Mouse (Mus musculus): ENCODE measurements around the gene Sfxn3. TPM values are rescaled to one million over a fixed set of nuclear protein-coding genes. Genes with fewer than 3 reads are reported as not detected.

The Sfxn3 gene
- polyA plus RNA-seq, 1 experiment: 8.8 TPM

- H3K4me3 ChIP-seq (ENCODE audit: low read depth, low read length): no peak overlapping the region
- H3K27ac ChIP-seq (ENCODE audit: insufficient read depth, low read depth, low read length): no peak overlapping the region
- H3K27me3 ChIP-seq (ENCODE audit: control insufficient read depth, insufficient read depth, low read length): peaks cover 34% of the 10 kb centered on the region
- WGBS: 11% methylated on average over 21 of the region's 21 CpGs
- no peaks in the 10 kb centered on the region for H3K4me1 ChIP-seq (ENCODE audit: control insufficient read depth, insufficient read depth, insufficient read length, low read length)
- no peaks in the 10 kb centered on the region for H3K36me3 ChIP-seq (ENCODE audit: control insufficient read depth, insufficient read depth, low read length)
- TF ChIP-seq CTCF (IDR thresholded peaks at IDR 0.05; ENCODE audit: extremely low read depth, insufficient read length, insufficient replicate concordance, low read depth, low read length): no peak
- TF ChIP-seq POLR2A (IDR thresholded peaks at IDR 0.05; ENCODE audit: low read depth, low read length): no peak
Measured at GRCm38 (mm10) chr19:45065226-45065625, 17.9 kb downstream of the Sfxn3 start.

GRCm38 (mm10) chr19:45067170-45067569, 19.9 kb downstream of the Sfxn3 start:
- no peaks in the 10 kb centered on the region for H3K4me1 ChIP-seq (ENCODE audit: control insufficient read depth, insufficient read depth, insufficient read length, low read length)
- no peak overlapping the region for H3K27ac ChIP-seq (ENCODE audit: insufficient read depth, low read depth, low read length)
- WGBS: 21% methylated on average over 17 of the region's 17 CpGs
- TF ChIP-seq CTCF (IDR thresholded peaks at IDR 0.05; ENCODE audit: extremely low read depth, insufficient read length, insufficient replicate concordance, low read depth, low read length): no peak
- no peak for TF ChIP-seq POLR2A (IDR thresholded peaks at IDR 0.05; ENCODE audit: low read depth, low read length)
- H3K4me3 ChIP-seq (ENCODE audit: low read depth, low read length): no peak overlapping the region
- peaks cover 34% of the 10 kb centered on the region for H3K27me3 ChIP-seq (ENCODE audit: control insufficient read depth, insufficient read depth, low read length)
- no peaks in the 10 kb centered on the region for H3K36me3 ChIP-seq (ENCODE audit: control insufficient read depth, insufficient read depth, low read length)

- TF ChIP-seq POLR2A (IDR thresholded peaks at IDR 0.05; ENCODE audit: low read depth, low read length) (no peak), CTCF (IDR thresholded peaks at IDR 0.05; ENCODE audit: extremely low read depth, insufficient read length, insufficient replicate concordance, low read depth, low read length) (no peak)
- Histone ChIP-seq H3K4me3 (ENCODE audit: low read depth, low read length) (no peak overlapping the region), H3K4me1 (ENCODE audit: control insufficient read depth, insufficient read depth, insufficient read length, low read length) (no peaks in the 10 kb centered on the region), H3K27me3 (ENCODE audit: control insufficient read depth, insufficient read depth, low read length) (peaks cover 34% of the 10 kb centered on the region), H3K36me3 (ENCODE audit: control insufficient read depth, insufficient read depth, low read length) (no peaks in the 10 kb centered on the region), H3K27ac (ENCODE audit: insufficient read depth, low read depth, low read length) (no peak overlapping the region)
- 74% methylated on average over 7 of the region's 7 CpGs for WGBS
Measured at GRCm38 (mm10) chr19:45067758-45068510, 20.6 kb downstream of the Sfxn3 start.

- Histone ChIP-seq H3K27me3 (ENCODE audit: control insufficient read depth, insufficient read depth, low read length) (peaks cover 19% of the 10 kb centered on the region), H3K4me3 (ENCODE audit: low read depth, low read length) (peak overlapping the region; percentile 71), H3K4me1 (ENCODE audit: control insufficient read depth, insufficient read depth, insufficient read length, low read length) (peaks cover 6% of the 10 kb centered on the region), H3K27ac (ENCODE audit: insufficient read depth, low read depth, low read length) (no peak overlapping the region), H3K36me3 (ENCODE audit: control insufficient read depth, insufficient read depth, low read length) (no peaks in the 10 kb centered on the region)
- no peak for TF ChIP-seq POLR2A (IDR thresholded peaks at IDR 0.05; ENCODE audit: low read depth, low read length)
- peak; percentile 89 for TF ChIP-seq CTCF (IDR thresholded peaks at IDR 0.05; ENCODE audit: extremely low read depth, insufficient read length, insufficient replicate concordance, low read depth, low read length)
- WGBS: 7% methylated on average over 20 of the region's 20 CpGs
Measured at GRCm38 (mm10) chr19:45073871-45074542, 26.7 kb downstream of the Sfxn3 start.

GRCm38 (mm10) chr19:45074580-45075322, 27.4 kb downstream of the Sfxn3 start, which contains the start of gene Kazald1:
TSS of gene Kazald1 (plus strand) at chr19:45075241.
- TF ChIP-seq POLR2A (IDR thresholded peaks at IDR 0.05; ENCODE audit: low read depth, low read length): peak; percentile 61; the same call in 1 of the 2 replicates
- TF ChIP-seq CTCF (IDR thresholded peaks at IDR 0.05; ENCODE audit: extremely low read depth, insufficient read length, insufficient replicate concordance, low read depth, low read length): no peak
- 1% methylated on average over 45 of the region's 45 CpGs for WGBS
- Histone ChIP-seq H3K27ac (ENCODE audit: insufficient read depth, low read depth, low read length) (peak within 1 kb of the TSS; percentile 89), H3K4me3 (ENCODE audit: low read depth, low read length) (peak within 1 kb of the TSS; percentile 71), H3K4me1 (ENCODE audit: control insufficient read depth, insufficient read depth, insufficient read length, low read length) (peaks cover 7% of the 10 kb centered on the region), H3K36me3 (ENCODE audit: control insufficient read depth, insufficient read depth, low read length) (no peaks in the 10 kb centered on the region), H3K27me3 (ENCODE audit: control insufficient read depth, insufficient read depth, low read length) (peaks cover 20% of the 10 kb centered on the region)

- TF ChIP-seq CTCF (IDR thresholded peaks at IDR 0.05; ENCODE audit: extremely low read depth, insufficient read length, insufficient replicate concordance, low read depth, low read length) (peak; percentile 11; the same call in 1 of the 2 replicates), POLR2A (IDR thresholded peaks at IDR 0.05; ENCODE audit: low read depth, low read length) (no peak)
- Histone ChIP-seq H3K27ac (ENCODE audit: insufficient read depth, low read depth, low read length) (peak overlapping the region; percentile 36; the same call in 1 of the 2 replicates), H3K4me3 (ENCODE audit: low read depth, low read length) (peak overlapping the region; percentile 71), H3K36me3 (ENCODE audit: control insufficient read depth, insufficient read depth, low read length) (no peaks in the 10 kb centered on the region), H3K4me1 (ENCODE audit: control insufficient read depth, insufficient read depth, insufficient read length, low read length) (peaks cover 10% of the 10 kb centered on the region), H3K27me3 (ENCODE audit: control insufficient read depth, insufficient read depth, low read length) (peaks cover 27% of the 10 kb centered on the region)
- under 1% methylated on average over 32 of the region's 32 CpGs for WGBS
Measured at GRCm38 (mm10) chr19:45075323-45076035, 28.2 kb downstream of the Sfxn3 start.
